Mouse (Mus musculus) left cerebral cortex, postnatal 25 days (tissue): ENCODE results near the gene Evc2. TPM values are rescaled to one million over a fixed set of nuclear protein-coding genes. Genes with fewer than 3 reads are reported as not detected.

ENCODE experiments used
- DNase-seq, 2 experiments: peaks; one replicate each; pipeline ENCODE4 v3.0.0; 2022; ENCODE audit warnings: low spot score in 2 of 2, mixed read lengths in 1 of 2
- intact Hi-C: fragments of 180-260 bp; cut with DNase I; formaldehyde crosslinking; loops from one replicate; pipeline ENCODE4 v1.15.1; 2025
- total RNA-seq, 2 experiments: library from RNA; stranded (reverse); gene quantifications; 2 replicates each; pipeline ENCODE4 v1.2.3; 2021

The Evc2 gene
- total RNA-seq: 10 to 100 TPM in 1 of 2 experiments, 1 to 10 TPM in 1; 9.9 to 14.1 TPM

GRCm38 (mm10) chr5:37338288-37338687 lies at the start of gene Evc2:
TSS of gene Evc2 (plus strand) at chr5:37338499.
- intact Hi-C loops: no loop called here
- DNase-seq: peak; percentile 76 to 93

DNA sequence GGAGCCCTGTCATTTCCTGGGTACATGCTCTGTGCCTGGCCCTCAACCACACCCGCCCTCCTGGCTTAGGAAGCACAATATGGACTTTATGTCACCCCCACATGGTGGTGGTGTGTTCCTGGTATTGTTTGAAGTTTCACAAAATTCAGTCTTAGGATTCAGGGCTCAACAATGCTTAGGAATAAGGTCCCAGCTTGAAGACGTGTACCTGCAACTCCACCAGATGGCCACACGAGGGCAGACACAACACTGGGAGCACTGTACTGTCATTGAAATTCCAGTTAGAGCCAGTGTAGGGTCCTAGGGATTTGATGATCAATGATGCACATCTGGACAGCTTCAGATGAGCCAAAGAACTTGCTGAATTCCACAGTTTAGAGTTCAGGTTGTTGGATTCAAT lies 49.1 kb upstream of the Evc2 start:
- peak; percentile 75 to 76 for DNase-seq
- intact Hi-C loops: loop anchor here (2.0 to 5.0 kb wide), 2 partner anchors 44 to 127 kb away; no protein-coding TSS in a partner anchor

DNA sequence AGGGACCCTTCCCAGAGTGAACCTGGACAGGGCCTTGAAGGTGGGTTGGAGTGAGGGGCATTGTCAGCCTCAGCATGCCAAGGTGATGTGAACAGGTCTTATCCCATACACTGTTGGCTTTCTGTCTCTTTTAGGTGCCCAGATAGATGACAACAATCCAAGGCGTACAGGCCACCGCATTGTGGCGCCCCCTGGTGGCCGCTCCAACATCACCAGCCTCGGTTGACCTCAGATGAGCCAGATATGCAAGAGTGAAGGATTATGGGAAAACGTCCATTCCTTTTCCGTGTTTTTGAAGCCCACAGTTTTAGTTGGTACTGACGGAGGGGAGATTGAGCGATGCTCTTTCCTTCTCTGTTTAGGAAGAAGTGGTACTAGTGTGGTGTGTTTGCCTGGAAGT lies 47.3 kb upstream of the Evc2 start:
- peak in 1 of 2 experiments; percentile 21 for DNase-seq
- intact Hi-C loops: loop anchor here (10.0 kb wide), 2 partner anchors 804 to 904 kb away; no protein-coding TSS in a partner anchor

- intact Hi-C loops: loop anchor here (10.0 kb wide), 2 partner anchors 798 to 898 kb away; no protein-coding TSS in a partner anchor
- no peak for DNase-seq
These were observed 41.6 kb upstream of the Evc2 start for GRCm38 (mm10) chr5:37296717-37297116.

DNA sequence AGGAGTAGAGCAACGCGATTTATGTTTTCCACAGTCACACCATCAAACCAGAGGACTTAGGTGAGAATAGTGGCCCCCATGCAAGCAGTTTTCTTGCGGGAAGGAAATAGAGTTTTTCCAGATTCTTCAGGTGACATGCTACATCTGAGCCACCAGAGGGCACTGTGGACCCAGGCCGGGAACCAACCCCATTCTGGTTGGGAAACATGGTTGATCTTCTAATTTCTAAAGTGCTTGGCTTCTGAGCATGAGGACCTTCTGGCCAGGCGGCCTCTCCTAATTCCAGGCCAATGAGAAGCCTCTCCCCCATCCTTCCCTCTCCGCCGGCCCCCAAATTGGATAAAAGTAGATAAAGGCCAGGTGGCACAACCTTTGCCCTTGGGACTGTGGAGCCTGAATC lies 39.9 kb upstream of the Evc2 start:
- DNase-seq: peak in 1 of 2 experiments; percentile 13

GRCm38 (mm10) chr5:37310026-37310425 lies 28.3 kb upstream of the Evc2 start:
- intact Hi-C loops: no loop called here
- no peak for DNase-seq

More for the DNA sequence above, 39.9 kb upstream of the Evc2 start:
- intact Hi-C loops: loop anchor here (1.0 to 10.0 kb wide), 4 partner anchors 56 to 896 kb away; partner anchors contain the start of gene Stk32b

GRCm38 (mm10) chr5:37312980-37313722 lies 25.1 kb upstream of the Evc2 start:
- intact Hi-C loops: no loop called here
- no peak for DNase-seq

- no peak for DNase-seq
- intact Hi-C loops: no loop called here
These were observed 19.6 kb upstream of the Evc2 start for GRCm38 (mm10) chr5:37318715-37319114.

DNA sequence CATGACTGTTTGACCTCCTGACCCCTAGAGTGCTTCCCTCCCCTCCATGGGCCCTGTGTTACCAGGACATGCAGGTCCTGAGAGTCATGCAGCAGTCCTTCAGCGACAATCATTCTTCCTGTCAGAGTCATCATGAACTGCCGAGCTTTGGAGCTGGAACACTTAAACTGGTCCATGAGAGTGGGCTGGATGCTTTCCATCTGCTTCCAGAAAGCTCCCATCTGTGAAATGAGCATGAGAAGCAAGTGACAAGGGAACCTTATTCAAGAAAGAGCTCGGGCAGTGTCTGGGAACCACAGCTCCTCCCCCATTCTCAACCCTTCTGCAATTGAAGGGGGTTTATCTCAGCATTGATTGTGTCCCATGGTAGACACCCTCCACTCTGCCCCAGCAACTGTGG lies 18.1 kb upstream of the Evc2 start:
- intact Hi-C loops: no loop called here
- peak in 1 of 2 experiments; percentile 82 for DNase-seq

DNA sequence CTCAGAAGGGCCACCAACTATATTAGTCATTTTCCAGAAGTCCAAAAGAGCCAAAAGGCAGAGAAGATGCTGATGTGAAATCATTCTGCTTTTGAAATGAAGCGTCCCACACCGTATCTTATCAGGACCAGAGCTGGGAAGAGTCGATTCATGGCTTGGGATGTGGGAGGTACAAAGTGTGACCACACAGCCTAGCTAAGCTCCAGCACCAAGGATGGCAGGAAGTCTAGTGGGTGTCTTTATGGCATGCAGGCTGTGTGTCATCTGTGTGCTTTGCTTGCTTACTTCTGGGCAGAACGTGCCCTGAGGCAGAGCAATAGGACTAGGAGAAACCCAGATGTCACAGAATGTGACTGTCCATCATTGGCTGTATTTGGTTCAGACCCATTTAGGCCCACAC lies 17.5 kb upstream of the Evc2 start:
- intact Hi-C loops: no loop called here

GRCm38 (mm10) chr5:37326675-37327074 lies 11.6 kb upstream of the Evc2 start:
- intact Hi-C loops: no loop called here
- DNase-seq: no peak

More for the DNA sequence above, 17.5 kb upstream of the Evc2 start:
- peak in 1 of 2 experiments; percentile 55 for DNase-seq

DNA sequence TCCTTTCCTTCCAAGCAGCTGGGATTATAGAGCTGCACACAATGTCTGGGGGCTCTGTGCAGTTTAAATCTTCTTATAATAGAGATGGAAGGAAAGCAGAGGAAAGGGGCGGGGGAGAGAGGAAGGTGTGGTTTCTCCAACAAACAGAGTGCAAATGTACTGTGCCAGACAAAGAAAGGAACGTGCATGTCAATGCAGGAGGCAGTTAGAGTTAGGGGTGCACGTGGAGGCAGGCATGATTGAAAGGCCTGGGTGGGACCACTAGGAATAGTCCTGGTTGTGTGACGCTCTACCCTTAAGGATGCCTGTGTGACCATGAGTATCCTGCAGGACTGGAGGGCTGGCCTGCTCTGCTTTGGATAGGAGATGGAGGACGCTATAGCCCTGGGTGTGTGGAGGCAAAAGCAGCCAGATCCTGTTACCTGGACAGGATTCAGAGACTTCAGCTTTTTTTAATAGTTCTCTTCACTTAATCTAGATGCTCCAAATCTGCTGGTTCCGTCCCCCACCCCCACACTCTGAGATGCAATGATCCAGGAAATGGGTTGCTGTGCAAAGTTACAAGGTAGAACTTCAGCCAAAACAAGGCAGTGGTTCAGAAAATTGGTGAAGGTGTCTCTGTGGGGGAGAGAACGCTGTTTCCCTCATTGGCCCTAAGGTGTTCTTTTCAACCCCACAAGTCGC lies 7.7 kb upstream of the Evc2 start:
- intact Hi-C loops: no loop called here
- no peak for DNase-seq

- no peak for DNase-seq
- intact Hi-C loops: no loop called here
These were observed 7.2 kb upstream of the Evc2 start for GRCm38 (mm10) chr5:37331133-37331505.

GRCm38 (mm10) chr5:37332066-37332465 lies 6.2 kb upstream of the Evc2 start:
- intact Hi-C loops: no loop called here
- no peak for DNase-seq

DNA sequence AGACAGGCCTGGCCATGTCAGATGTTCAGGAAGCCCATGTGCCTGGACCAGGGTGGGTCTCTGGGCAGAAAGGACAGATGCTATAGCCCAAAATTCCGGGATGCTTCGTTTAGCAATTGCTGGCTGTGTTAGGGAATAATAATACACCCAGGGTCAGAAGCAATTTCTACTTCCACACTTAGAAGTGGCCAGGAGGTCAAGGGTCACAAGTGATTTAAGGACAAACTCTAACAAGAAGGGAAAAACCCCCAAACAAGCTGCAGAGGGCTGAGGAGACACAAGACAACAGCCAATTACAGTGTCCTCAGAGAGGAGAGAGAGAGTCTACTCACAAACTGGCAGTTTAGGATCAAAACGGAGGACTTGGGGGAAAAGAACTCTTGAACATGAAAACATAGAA lies 3.2 kb upstream of the Evc2 start:
- DNase-seq: no peak
- intact Hi-C loops: no loop called here

- DNase-seq: peak; percentile 20 to 30
- intact Hi-C loops: no loop called here
These were observed 1.7 kb upstream of the Evc2 start, which contains the start of gene Evc for GRCm38 (mm10) chr5:37336485-37337105. TSS of gene Evc (minus strand) at chr5:37336894.

DNA sequence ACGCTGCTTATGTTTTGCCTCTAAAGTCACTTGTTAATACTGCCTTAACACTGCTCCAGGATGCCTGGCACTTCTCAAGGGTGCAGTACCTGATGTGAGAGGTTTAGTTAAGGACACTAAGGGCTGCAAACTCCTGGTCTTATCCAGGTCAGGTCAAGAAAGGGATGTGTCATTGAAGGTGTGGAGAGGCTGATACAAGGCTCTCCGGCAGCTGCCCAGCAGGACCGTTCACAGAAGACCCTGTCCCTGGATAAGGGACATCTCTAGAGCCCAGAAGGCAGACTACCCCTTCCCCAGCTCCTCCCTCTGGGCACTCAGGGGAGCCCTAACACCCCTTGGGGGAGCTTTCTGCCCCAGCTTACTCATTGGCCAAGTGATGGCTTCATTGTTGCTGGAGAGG lies 603 bp upstream of the Evc2 start:
- intact Hi-C loops: no loop called here

GRCm38 (mm10) chr5:37343962-37344361 lies 5.7 kb downstream of the Evc2 start:
- intact Hi-C loops: no loop called here
- DNase-seq: peak in 1 of 2 experiments; percentile 43

More for the DNA sequence above, 603 bp upstream of the Evc2 start:
- no peak for DNase-seq

- intact Hi-C loops: no loop called here
These were observed 13.5 kb downstream of the Evc2 start for GRCm38 (mm10) chr5:37351791-37352190.

DNA sequence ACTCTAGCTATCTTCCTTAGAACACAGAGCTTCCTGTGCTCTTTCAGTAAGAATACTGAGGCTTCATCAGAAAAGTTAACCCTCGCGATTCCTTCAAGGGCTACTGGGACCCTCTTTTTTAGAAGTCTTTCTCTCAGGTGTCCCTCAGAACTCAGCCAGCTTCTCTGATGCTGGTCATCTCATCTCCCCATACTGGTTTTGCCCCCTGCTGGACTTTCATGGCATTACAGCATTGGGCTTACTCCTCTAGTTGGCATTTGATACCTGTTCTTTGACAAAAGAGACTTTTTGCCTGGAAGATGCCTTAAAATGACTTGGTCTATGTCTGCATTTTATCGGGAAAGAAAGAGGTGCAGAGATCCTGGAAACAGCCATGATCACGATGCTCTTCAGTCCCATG lies 16.1 kb downstream of the Evc2 start:
- intact Hi-C loops: loop anchor here (2.0 kb wide), 1 partner anchor 56 kb away; no protein-coding TSS in a partner anchor
- peak; percentile 26 to 51 for DNase-seq

More at GRCm38 (mm10) chr5:37351791-37352190, 13.5 kb downstream of the Evc2 start:
- DNase-seq: no peak
